21 mouse cellular contexts compared by ENCODE assay signal in genomic region chrX:66544002-66544520, GRCm38 (mm10).
"Had no signal": no experiment of that assay in that cellular context is flagged by ENCODE, and none has a peak within 500 bp of the region (broad histone marks: within the 10 kb centered on the region; RNA-seq: fewer than 3 reads in every experiment).

No protein-coding gene starts in this region.

- H3K9me3 ChIP-seq: kidney, embryonic 15.5 days; limb, embryonic 12.5 days; limb, embryonic 15.5 days; midbrain, embryonic 15.5 days; neural tube, embryonic 13.5 days; stomach, embryonic 15.5 days had no signal

- H3K36me3 ChIP-seq: kidney, embryonic 15.5 days; limb, embryonic 12.5 days; limb, embryonic 15.5 days; midbrain, embryonic 15.5 days; neural tube, embryonic 13.5 days; stomach, embryonic 15.5 days had no signal

- H3K27me3 ChIP-seq: kidney, embryonic 15.5 days; limb, embryonic 12.5 days; limb, embryonic 15.5 days; midbrain, embryonic 15.5 days; neural tube, embryonic 13.5 days; stomach, embryonic 15.5 days had no signal

- DNase-seq: kidney, adult 2 months; kidney, postnatal 10 days; kidney, postnatal 36 days; left cerebral cortex, postnatal 4 days; liver, postnatal 0 days; lung, embryonic 14.5 days; right cerebral cortex, adult 18-20 months; right cerebral cortex, postnatal 25 days; spleen, adult 18-20 months; thymus, postnatal 25 days had no signal

- H3K4me2 ChIP-seq: kidney, embryonic 15.5 days; limb, embryonic 12.5 days; limb, embryonic 15.5 days; liver, embryonic 11.5 days; lung, embryonic 14.5 days; midbrain, embryonic 15.5 days; neural tube, embryonic 13.5 days; stomach, embryonic 15.5 days had no signal

- H3K27ac ChIP-seq: kidney, embryonic 15.5 days; limb, embryonic 12.5 days; limb, embryonic 15.5 days; liver, embryonic 14.5 days; macrophage; midbrain, embryonic 15.5 days; neural tube, embryonic 13.5 days; stomach, embryonic 15.5 days had no signal

- H3K9ac ChIP-seq: kidney, embryonic 15.5 days; limb, embryonic 12.5 days; limb, embryonic 15.5 days; liver, embryonic 14.5 days; liver, postnatal 0 days; lung, embryonic 14.5 days; midbrain, embryonic 15.5 days; neural tube, embryonic 13.5 days; stomach, embryonic 15.5 days had no signal

- H3K4me1 ChIP-seq: kidney, embryonic 15.5 days; limb, embryonic 12.5 days; limb, embryonic 15.5 days; midbrain, embryonic 15.5 days; neural tube, embryonic 13.5 days; stomach, embryonic 15.5 days had no signal

- H3K4me3 ChIP-seq: kidney, embryonic 15.5 days; limb, embryonic 12.5 days; limb, embryonic 15.5 days; midbrain, embryonic 15.5 days; myocyte; neural tube, embryonic 13.5 days; stomach, embryonic 15.5 days had no signal

- ATAC-seq: liver, postnatal 0 days; lung, postnatal 0 days; midbrain, embryonic 15.5 days had no signal
